Mouse (Mus musculus): ENCODE data around the gene Wnt7b.

- TF ChIP-seq CTCF (IDR thresholded peaks at IDR 0.05; ENCODE audit: control insufficient read depth, insufficient read depth, insufficient read length) (peak; percentile 39), FOSL1 (IDR thresholded peaks at IDR 0.05; ENCODE audit: insufficient read depth, low read length, poor library complexity, severe bottlenecking) (no peak), MYOD1 (IDR thresholded peaks at IDR 0.05; ENCODE audit: control insufficient read depth, insufficient read length, low read depth) (no peak), USF1 (IDR thresholded peaks at IDR 0.05; ENCODE audit: low read depth) (no peak), MAX (IDR thresholded peaks at IDR 0.05) (no peak), CEBPB (IDR thresholded peaks at IDR 0.05; ENCODE audit: low read depth) (no peak)
Observed at GRCm38 (mm10) chr15:85612660-85613357, 30.5 kb upstream of the Wnt7b start.

All from C2C12 (cell line).